Mouse (Mus musculus) kidney, postnatal 36 days (tissue): Measurements from ENCODE around the gene Tgfa.

Source experiments
- DNase-seq, 2 experiments: peaks; one replicate each; pipeline ENCODE4 v3.0.0; 2021 to 2022; ENCODE audit warnings: mixed read lengths in 2 of 2

The Tgfa gene

DNA sequence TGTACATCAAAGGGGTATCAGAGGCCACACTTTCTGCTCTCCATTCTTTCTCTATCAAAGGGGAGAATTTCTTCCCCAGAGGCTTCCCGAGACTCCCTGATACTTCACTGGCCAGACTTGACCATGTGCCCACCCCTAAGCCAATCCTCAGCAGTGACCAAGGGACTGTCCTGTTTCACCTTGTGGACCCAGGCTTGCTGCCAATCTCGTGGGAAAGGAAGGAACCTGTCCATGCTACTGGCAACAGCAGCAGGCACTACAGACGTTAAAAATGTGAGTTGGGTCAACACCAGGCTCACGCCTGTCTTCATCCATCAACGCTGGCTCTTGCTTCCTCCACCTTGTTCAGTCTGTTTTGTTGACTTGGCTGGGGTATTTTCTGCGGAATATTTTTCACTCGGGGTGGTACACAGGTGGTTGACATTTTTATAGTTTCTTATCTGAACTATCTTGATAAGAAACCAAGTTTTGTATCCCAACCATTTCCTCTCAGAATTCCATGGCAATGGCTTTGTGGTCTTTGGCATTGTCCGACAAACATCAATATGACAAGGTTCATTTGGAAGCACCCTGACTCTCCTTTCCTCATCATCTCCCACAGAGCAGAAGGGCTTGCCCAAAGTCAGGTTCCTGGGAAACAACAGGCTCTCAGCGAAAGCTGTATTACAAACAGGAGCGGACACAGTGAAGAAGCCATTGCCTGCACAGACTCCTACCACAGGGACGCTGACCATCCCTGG is 6.1 kb upstream of the Tgfa start:
- DNase-seq, result no peak

DNA sequence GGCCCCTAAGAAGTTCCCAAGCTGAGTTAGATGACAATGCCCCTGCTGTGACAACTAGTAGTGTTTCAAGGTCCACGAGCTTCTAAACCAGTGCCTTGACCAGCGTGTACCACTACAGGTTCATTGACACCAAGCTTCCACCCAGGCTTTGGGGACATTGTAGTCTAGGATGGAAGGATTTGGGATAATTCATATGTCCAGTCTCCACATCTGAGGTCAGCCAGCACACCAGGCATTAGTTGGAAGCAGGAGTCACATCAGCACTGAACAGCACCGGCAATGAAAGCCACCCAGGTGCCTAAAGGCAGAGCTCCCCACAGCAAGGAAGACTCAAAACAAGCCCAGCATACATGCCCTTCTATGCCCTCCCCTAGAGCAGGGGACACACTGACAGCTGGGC is 4.4 kb upstream of the Tgfa start:
- DNase-seq, result no peak

GRCm38 (mm10) chr6:86192978-86193377 is 2.0 kb upstream of the Tgfa start:
- DNase-seq, result no peak

- peak; percentile 46 to 86 for DNase-seq
Observed at GRCm38 (mm10) chr6:86193879-86194278, 1.1 kb upstream of the Tgfa start.

- DNase-seq, result peak in 1 of 2 experiments; percentile 20
Observed at GRCm38 (mm10) chr6:86196034-86196433, 1.0 kb downstream of the Tgfa start.

- no peak for DNase-seq
Observed at GRCm38 (mm10) chr6:86197150-86197862, 2.3 kb downstream of the Tgfa start.

DNA sequence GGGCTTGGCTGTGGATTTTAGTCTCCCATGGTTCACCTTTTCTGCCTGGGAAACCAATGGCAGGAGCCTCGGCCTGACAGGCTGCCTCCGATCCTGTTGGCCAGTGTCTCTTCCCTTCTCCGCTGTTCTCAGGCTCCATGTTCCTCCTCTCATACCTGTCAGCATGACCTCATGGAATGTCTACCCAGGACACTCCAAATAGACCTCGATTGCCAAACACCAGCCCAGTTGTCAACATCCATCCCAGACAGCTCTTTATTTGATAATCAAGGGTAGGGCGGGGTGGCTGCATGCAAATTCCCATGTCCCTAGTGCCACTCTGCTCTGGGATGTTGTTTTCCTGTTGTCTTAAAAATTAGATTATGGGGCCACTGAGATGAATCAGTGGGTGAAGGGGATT is 5.9 kb downstream of the Tgfa start:
- no peak for DNase-seq

- DNase-seq, result no peak
Observed at GRCm38 (mm10) chr6:86203101-86203500, 8.1 kb downstream of the Tgfa start.

DNA sequence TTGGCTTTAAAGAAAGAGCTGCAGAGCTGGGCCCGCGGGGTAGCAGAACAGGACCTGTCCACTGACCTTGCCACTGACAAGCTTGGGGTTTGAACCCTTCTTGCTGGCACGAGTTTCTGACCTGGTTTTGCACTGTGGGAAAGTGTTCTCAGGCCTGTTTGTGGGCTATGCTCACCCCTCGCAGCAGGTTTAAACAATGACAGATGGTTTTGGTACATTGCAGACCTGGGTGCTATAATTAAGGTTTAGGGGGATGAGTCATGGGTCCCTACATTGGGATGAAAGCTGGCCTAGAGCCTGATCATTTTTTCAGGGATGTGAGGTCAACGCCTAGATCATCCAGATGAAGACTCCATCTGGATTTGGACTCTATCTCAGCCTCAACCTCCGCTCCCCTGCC is 11.0 kb downstream of the Tgfa start:
- no peak for DNase-seq

- no peak for DNase-seq
Observed at GRCm38 (mm10) chr6:86206985-86207384, 12.0 kb downstream of the Tgfa start.

GRCm38 (mm10) chr6:86209133-86210016 is 14.4 kb downstream of the Tgfa start:
- peak in 1 of 2 experiments; percentile 10 for DNase-seq

GRCm38 (mm10) chr6:86210017-86210408 is 15.0 kb downstream of the Tgfa start:
- no peak for DNase-seq

GRCm38 (mm10) chr6:86210619-86211018 is 15.6 kb downstream of the Tgfa start:
- no peak for DNase-seq

- DNase-seq, result no peak
Observed at GRCm38 (mm10) chr6:86211081-86211763, 16.2 kb downstream of the Tgfa start.

DNA sequence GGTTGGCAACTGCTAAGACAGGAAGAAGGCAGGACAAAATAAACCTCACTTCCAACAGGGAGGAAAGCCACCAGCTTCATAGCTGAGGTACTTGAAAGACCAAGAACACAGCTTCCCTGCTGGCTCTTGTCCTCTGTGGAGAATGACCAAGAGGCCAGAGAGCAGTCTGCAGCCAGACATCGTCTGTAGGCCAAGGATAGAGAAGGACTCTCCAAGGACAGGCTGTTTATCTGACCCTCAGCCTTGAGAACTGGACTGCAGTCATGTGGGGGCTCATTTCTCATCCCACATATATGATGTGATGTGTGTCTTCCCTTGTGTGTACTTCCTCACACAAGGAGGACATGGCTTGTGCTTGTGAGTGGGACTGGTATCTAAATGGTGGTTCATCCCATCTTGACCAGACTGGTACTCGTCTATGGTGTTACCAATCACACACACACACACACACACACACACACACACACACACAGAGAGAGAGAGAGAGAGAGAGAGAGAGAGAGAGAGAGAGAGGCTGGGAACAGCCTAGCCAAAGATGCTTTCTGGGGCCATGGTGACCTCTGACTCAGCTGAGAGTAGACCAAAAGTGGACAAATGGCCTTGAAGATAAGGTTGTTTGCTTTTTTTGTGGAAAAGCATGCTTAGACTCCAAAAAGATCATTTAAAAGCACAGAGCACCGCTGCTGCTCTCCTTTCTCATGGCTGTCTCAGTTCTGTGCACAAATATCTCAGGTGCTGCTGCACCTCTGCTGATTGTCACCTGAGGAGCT is 18.0 kb downstream of the Tgfa start:
- no peak for DNase-seq

DNA sequence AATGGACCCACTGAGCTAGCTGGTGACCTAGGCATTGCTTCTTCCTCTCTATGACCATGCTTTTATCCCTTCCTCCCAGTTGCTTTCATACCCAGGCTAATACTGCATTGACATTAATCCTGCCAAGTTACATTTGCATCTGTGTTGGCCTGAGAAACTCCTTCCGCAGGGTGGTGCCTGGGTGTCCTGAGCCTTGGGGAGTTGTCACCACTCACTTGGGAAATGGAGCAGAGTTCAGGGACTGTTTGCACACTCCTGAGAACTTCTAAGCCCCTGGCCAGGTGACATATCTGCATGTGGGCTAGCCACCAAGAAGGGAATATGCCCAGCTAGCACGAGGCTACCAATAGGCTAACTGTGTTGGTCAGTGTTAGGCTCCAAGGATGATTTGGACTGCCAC is 23.0 kb downstream of the Tgfa start:
- no peak for DNase-seq

GRCm38 (mm10) chr6:86218739-86219138 is 23.7 kb downstream of the Tgfa start:
- DNase-seq, result no peak

DNA sequence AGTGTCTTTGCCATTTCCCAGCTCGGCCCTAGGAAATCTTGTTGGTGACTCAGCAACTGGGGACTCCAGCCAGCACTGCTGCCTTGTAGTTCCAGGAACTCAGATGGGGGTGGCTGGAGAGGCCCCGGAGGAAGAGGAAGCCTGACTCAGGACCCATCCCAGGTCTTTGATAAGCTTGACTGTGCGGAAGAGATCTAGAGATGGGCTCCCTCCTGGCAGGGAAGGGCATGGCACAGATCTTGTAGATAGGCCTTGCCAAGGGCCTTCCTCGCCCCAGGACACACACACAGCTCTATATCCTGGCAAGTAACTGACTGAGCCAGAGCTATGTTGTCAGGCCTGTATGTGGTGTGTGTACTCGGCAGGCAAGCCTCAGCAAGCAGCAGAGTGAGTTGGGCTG is 24.5 kb downstream of the Tgfa start:
- peak in 1 of 2 experiments; percentile 19 for DNase-seq

DNA sequence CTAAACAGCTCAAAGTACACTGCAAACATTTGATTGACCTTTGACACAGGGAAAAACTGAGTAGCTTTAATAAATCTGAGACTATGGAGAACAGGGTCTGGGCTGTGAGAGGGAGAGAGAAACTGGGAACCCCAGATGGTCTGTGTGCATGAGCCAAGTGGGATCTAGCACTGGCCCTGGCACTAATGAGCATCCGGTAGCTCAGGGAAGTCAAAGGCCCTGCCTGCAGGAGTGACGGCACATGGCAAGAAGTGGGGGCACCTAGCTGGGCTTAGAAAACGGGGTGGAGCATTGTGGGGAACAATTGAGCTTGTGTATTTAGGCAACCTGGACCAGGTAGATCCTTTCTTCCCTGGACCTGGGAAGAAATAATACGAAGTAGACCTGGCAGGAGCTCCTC is 25.1 kb downstream of the Tgfa start:
- DNase-seq, result no peak

DNA sequence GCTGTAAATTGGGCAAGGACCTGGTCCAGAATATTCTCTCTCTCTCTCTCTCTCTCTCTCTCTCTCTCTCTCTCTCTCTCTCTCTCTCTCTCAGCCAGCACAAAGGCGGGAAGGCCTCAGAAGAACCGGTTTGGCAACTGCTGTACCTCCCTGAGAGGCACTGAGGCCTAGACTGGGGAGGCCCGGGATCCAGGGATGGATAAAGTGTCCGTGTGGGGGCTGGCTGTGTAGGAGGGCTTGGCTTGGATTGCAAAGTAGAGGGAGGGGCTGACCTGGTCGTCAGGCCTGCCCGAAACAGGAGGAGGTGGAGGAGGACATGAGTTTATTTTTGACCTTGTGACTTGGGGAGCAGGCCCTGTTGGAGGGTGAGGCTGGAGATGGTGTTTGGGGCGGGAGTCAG is 27.4 kb downstream of the Tgfa start:
- DNase-seq, result peak in 1 of 2 experiments; percentile 4

GRCm38 (mm10) chr6:86225604-86226003 is 30.6 kb downstream of the Tgfa start:
- DNase-seq, result no peak

DNA sequence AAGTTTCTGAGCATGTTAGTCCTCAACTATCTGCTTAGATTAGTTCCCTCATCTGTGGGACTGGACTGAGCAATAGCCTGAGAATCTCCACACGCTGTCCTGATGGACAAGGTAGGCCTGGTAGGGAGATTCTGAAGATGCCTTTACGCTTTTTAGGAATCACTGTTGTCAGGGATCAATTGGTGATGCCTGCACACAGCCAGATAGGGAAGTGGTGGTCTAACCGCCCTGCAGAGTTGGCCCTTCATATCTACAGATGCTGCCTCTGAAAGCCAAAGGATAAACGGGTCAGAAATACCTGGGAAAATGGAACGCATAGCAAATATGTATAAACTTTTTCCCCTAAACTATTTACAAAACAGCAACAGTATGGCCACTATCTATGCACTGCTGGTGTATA is 37.3 kb downstream of the Tgfa start:
- DNase-seq, result no peak
